Mouse (Mus musculus) gonadal fat pad, adult 2 months (tissue): ENCODE measurements around the gene 2810408A11Rik. TPM values are rescaled to one million over a fixed set of nuclear protein-coding genes. Genes with fewer than 3 reads are reported as not detected.
"Not testable (repeated sequence)": the region's sequence is repeated elsewhere in the genome, so short reads cannot be mapped to it uniquely, and the experiment has no call there.

ENCODE experiments used
- DNase-seq: peaks from one replicate; pipeline ENCODE4 v3.0.0-alpha.2; 2012; ENCODE audit warnings: low read depth
- polyA plus RNA-seq: library from polyadenylated mRNA; depleted of rRNA; stranded (reverse); fragments of >200 nt; gene quantifications from 2 replicates; pipeline ENCODE4 v1.2.3, GENCODE M21; 2012

2810408A11Rik gene
- polyA plus RNA-seq, 1 experiment, result 5.4 TPM

- peak; percentile 56 for DNase-seq
These were observed 19.8 kb downstream of the 2810408A11Rik start, which contains the start of gene Kctd11 for GRCm38 (mm10) chr11:69880853-69881603. Kctd11 (minus strand) TSS chr11:69881406.

GRCm38 (mm10) chr11:69880506-69880852, 20.3 kb downstream of the 2810408A11Rik start:
- DNase-seq, result no peak

GRCm38 (mm10) chr11:69879711-69880110, 21.1 kb downstream of the 2810408A11Rik start:
- DNase-seq, result no peak

- DNase-seq, result no peak
These were observed 21.8 kb downstream of the 2810408A11Rik start for GRCm38 (mm10) chr11:69878952-69879351.

GRCm38 (mm10) chr11:69878399-69878798, 22.4 kb downstream of the 2810408A11Rik start:
- no peak for DNase-seq

- DNase-seq, result no peak
These were observed 22.9 kb downstream of the 2810408A11Rik start, which contains the start of gene Tmem95 for GRCm38 (mm10) chr11:69877878-69878277. Tmem95 (minus strand) TSS chr11:69878018.

- DNase-seq, result no peak
These were observed 23.9 kb downstream of the 2810408A11Rik start for GRCm38 (mm10) chr11:69876867-69877266.

GRCm38 (mm10) chr11:69876186-69876585, 24.6 kb downstream of the 2810408A11Rik start:
- DNase-seq, result no peak

GRCm38 (mm10) chr11:69872451-69872850, 28.3 kb downstream of the 2810408A11Rik start:
- no peak for DNase-seq

GRCm38 (mm10) chr11:69871822-69872221, 29.0 kb downstream of the 2810408A11Rik start:
- DNase-seq, result no peak

GRCm38 (mm10) chr11:69870289-69871069, 30.3 kb downstream of the 2810408A11Rik start:
- no peak for DNase-seq

- DNase-seq, result no peak
These were observed 33.5 kb downstream of the 2810408A11Rik start for GRCm38 (mm10) chr11:69867335-69867734.

- DNase-seq, result no peak
These were observed 35.2 kb downstream of the 2810408A11Rik start for GRCm38 (mm10) chr11:69865561-69865960.

GRCm38 (mm10) chr11:69864138-69864860, 36.5 kb downstream of the 2810408A11Rik start:
- no peak for DNase-seq

GRCm38 (mm10) chr11:69863729-69864128, 37.1 kb downstream of the 2810408A11Rik start:
- DNase-seq, result not testable (repeated sequence)

GRCm38 (mm10) chr11:69858113-69858998, 42.4 kb downstream of the 2810408A11Rik start, which contains the start of gene Tnk1:
Tnk1 (minus strand) TSS chr11:69858730.
- DNase-seq, result peak; percentile 64

- no peak for DNase-seq
These were observed 45.4 kb downstream of the 2810408A11Rik start for GRCm38 (mm10) chr11:69855347-69855746.

GRCm38 (mm10) chr11:69854680-69855079, 46.1 kb downstream of the 2810408A11Rik start:
- DNase-seq, result no peak

GRCm38 (mm10) chr11:69853994-69854393, 46.8 kb downstream of the 2810408A11Rik start:
- DNase-seq, result no peak

GRCm38 (mm10) chr11:69850754-69851153, 50.0 kb downstream of the 2810408A11Rik start:
- DNase-seq, result no peak

- no peak for DNase-seq
These were observed 50.9 kb downstream of the 2810408A11Rik start for GRCm38 (mm10) chr11:69849884-69850283.
